Mouse (Mus musculus) olfactory bulb, adult 2 months (tissue): ENCODE data around the gene Ifngr2.

Source experiments
- CTCF ChIP-seq: fragments of 200-500 bp; IDR thresholded peaks from 2 replicates; pipeline ENCODE4 v1.5.1; 2012; ENCODE audit warnings: low read depth, mild to moderate bottlenecking, low read length, moderate library complexity; ENCODE audit not compliant: insufficient read depth
- POLR2A ChIP-seq: fragments of 200-500 bp; IDR thresholded peaks from 2 replicates; pipeline ENCODE4 v1.6.1; 2012; ENCODE audit warnings: mild to moderate bottlenecking, low read depth, low read length, moderate library complexity; ENCODE audit not compliant: insufficient read depth

DNA sequence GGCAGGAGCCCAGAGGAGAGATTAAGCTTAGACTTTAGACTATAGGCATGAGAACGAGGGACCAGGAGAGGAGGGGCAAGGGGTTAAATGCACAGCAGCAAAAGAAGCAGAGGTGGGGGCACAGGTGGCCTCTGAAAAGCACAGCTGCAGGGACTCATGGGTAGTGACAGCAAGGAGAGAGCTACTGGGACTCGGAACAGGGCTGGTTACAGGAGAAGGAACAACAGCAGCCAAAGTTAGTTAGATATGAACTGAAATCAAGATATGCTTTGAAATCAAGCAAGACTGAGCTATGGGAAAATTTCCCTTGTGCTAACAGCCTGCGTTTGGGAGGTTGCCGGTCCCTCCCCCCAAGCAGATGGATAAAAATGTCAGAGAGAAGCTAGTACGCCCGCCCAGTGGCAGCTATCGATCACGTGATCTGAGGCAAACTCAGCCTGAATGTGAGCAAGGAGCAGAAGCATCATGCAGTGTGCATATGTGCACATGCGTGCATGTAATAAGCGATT lies 5.2 kb upstream of the Ifngr2 start:
- no peak for TF ChIP-seq CTCF
- TF ChIP-seq POLR2A, result no peak
